Mouse (Mus musculus) MEL (cell line): ENCODE measurements around the gene Crim1.

Source experiments
- CHD2 ChIP-seq: IDR thresholded peaks from 2 replicates; pipeline ENCODE4 v1.6.1; 2011; ENCODE audit warnings: low read length, improper control_type of control experiment
- CTCF ChIP-seq, 3 experiments: IDR thresholded peaks in 2 of 3; conservative IDR thresholded peaks in 1 of 3; 2 replicates each; pipeline ENCODE4 v1.5.1; 2011 to 2012; ENCODE audit warnings: low read length in 3 of 3, low read depth in 2 of 3, mild to moderate bottlenecking in 2 of 3, improper control_type of control experiment in 1 of 3, inconsistent platforms in 1 of 3, mixed read lengths in 1 of 3, moderate library complexity in 1 of 3; ENCODE audit not compliant: control insufficient read depth in 1 of 3, insufficient read depth in 1 of 3, poor library complexity in 1 of 3, severe bottlenecking in 1 of 3
- GATA1 ChIP-seq: IDR thresholded peaks from 2 replicates; pipeline ENCODE4 v1.6.1; 2011; ENCODE audit warnings: low read depth, low read length, improper control_type of control experiment
- MEF2A ChIP-seq: IDR thresholded peaks from 2 replicates; pipeline ENCODE4 v1.6.1; 2014; ENCODE audit warnings: low read depth, mild to moderate bottlenecking, inconsistent platforms, low read length, improper control_type of control experiment; ENCODE audit not compliant: poor library complexity, insufficient replicate concordance, severe bottlenecking; ENCODE audit errors: extremely low read depth
- MXI1 ChIP-seq: IDR thresholded peaks from 2 replicates; pipeline ENCODE4 v1.6.1; 2011; ENCODE audit warnings: mild to moderate bottlenecking, low read depth, low read length, improper control_type of control experiment
- MYB ChIP-seq: IDR thresholded peaks from 2 replicates; pipeline ENCODE4 v1.6.1; 2011; ENCODE audit warnings: mild to moderate bottlenecking, low read depth, low read length, improper control_type of control experiment
- POLR2A ChIP-seq, 2 experiments: IDR thresholded peaks; 2 replicates each; pipeline ENCODE4 v1.6.1; 2011 to 2012; ENCODE audit warnings: low read length in 2 of 2, mild to moderate bottlenecking in 2 of 2, control low read depth in 1 of 2, improper control_type of control experiment in 1 of 2, low read depth in 1 of 2, moderate library complexity in 1 of 2; ENCODE audit not compliant: control insufficient read depth in 1 of 2, insufficient read depth in 1 of 2, poor library complexity in 1 of 2
- RAD21 ChIP-seq: IDR thresholded peaks from 2 replicates; pipeline ENCODE4 v1.6.1; 2011; ENCODE audit warnings: mild to moderate bottlenecking, low read depth, low read length, improper control_type of control experiment
- TAL1 ChIP-seq: IDR thresholded peaks from 2 replicates; pipeline ENCODE4 v1.6.1; 2012; ENCODE audit warnings: mild to moderate bottlenecking, inconsistent platforms, low read length, moderate library complexity, mixed read lengths
- TCF12 ChIP-seq: IDR thresholded peaks from 2 replicates; pipeline ENCODE4 v1.6.1; 2014; ENCODE audit warnings: low read depth, mild to moderate bottlenecking, inconsistent platforms, low read length, improper control_type of control experiment, moderate library complexity
- ZC3H11A ChIP-seq: IDR thresholded peaks from 2 replicates; pipeline ENCODE4 v1.6.1; 2012; ENCODE audit warnings: low read depth, mild to moderate bottlenecking, inconsistent platforms, low read length, improper control_type of control experiment

DNA sequence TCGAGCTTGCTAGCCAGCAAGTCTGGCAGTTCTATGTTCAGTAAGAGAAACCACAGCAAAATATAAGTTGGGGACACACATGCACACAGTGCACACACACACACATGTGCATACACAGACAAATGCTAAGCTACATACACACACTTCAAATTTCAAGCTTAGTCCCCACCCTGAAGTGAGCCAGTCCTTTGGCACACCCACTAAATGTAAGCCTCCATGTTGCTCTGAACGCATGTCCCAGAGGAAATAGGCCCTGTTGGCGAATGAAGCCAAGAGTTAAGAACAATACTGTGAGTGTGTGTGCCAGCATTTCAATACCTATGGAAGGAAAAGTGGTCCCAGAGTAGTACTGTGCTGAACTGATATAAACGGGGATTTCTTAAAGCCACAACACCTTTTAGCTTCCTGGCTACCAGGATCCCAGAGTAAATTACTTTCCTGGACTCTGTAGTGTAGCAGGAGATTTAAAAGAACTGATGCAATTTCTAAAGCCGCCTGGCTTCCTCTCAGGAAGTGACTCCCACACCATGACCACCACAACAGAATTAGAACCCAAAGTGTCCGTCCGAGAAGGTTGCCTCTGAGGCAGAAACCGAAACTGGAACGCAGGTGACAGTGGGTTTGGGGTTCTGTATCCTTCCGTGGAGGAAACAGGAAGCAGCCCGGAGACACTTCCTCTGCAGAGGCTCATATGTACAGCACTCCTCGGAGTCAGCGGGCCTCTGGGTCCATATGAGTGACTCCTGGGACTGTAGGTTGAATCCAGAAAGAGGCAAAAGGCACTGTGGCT lies 162.1 kb downstream of the Crim1 start:
- TF ChIP-seq RAD21: no peak
- no peak for TF ChIP-seq POLR2A (IDR thresholded peaks at IDR 0.05; ENCODE audit: control insufficient read depth in 1 of 2, insufficient read depth in 1 of 2, low read depth in 1 of 2, low read length in 2 of 2, poor library complexity in 1 of 2)
- TF ChIP-seq ZC3H11A: no peak
- no peak for TF ChIP-seq CTCF (IDR thresholded peaks at IDR 0.05 in 2 of 3, conservative IDR thresholded peaks at IDR 0.05 in 1 of 3; ENCODE audit: control insufficient read depth in 1 of 3, insufficient read depth in 1 of 3, low read depth in 2 of 3, low read length in 3 of 3, poor library complexity in 1 of 3, severe bottlenecking in 1 of 3)
- TF ChIP-seq MXI1: no peak
- TF ChIP-seq GATA1: no peak
- TF ChIP-seq CHD2: no peak
- no peak for TF ChIP-seq TCF12
- no peak for TF ChIP-seq TAL1
- TF ChIP-seq MYB: no peak
- TF ChIP-seq MEF2A: no peak
